Mouse (Mus musculus): ENCODE measurements around the gene Gm20696. TPM values are rescaled to one million over a fixed set of nuclear protein-coding genes. Genes with fewer than 3 reads are reported as not detected.

The Gm20696 gene
- total RNA-seq, 2 experiments from 2014 or later, result 11.2 to 15.9 TPM

- no peak for DNase-seq
- intact Hi-C loops (cut with DNase I), result no loop called here
Measured at GRCm38 (mm10) chr6:99409602-99410001, 257.0 kb downstream of the Gm20696 start.

DNA sequence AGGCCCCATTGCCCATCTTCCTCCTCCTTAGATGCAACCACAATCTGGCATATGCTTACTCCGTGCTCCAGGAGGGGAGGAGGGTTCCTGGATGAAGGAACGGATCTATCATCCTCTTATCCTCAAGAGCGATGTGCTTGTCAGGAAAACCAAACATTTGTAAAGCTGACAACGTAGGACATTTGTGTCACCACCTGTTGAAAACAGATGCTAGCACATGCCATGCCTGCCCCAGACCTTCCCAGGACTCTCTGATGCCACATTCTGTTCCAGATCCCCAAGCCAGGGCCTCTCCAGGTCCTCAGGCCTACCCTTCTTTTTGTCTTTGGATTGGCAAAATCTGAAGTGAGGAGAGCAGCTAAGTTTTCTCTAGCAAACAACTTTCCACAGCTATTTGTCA, 257.7 kb downstream of the Gm20696 start:
- intact Hi-C loops (cut with DNase I), result no loop called here
- no peak for DNase-seq

DNA sequence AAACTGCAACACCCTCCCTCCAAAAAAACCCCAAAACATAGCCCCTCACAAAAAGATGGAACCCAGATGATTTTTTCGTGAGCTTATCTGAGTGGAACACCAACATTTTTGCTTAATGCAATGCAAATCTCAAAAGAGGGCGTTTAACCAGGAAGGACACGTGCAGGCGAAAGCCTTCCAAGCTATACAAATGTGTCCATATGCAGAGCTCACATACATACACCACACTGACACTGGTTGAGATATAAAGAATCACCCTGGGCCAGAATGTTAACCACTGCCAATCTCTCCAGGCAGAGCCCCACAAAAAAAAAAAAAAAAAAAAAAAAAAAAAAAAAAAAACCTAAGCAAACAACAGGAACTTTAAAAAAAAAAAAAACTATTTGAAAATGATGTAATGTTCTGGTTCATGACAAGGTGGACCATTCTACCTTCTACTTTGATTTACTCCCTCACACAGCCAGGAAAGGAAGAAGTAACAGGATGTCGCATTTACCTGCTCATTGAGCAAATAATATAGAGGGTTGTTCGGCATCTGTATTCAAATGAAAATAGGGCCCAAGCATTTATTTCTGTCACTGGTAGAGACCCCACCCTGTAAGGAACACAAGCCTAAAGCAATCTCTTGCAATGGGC, 262.7 kb downstream of the Gm20696 start:
- intact Hi-C loops (cut with DNase I), result no loop called here
- DNase-seq, result no peak

GRCm38 (mm10) chr6:99402941-99403340, 263.7 kb downstream of the Gm20696 start:
- intact Hi-C loops (cut with DNase I), result no loop called here
- DNase-seq, result no peak

DNA sequence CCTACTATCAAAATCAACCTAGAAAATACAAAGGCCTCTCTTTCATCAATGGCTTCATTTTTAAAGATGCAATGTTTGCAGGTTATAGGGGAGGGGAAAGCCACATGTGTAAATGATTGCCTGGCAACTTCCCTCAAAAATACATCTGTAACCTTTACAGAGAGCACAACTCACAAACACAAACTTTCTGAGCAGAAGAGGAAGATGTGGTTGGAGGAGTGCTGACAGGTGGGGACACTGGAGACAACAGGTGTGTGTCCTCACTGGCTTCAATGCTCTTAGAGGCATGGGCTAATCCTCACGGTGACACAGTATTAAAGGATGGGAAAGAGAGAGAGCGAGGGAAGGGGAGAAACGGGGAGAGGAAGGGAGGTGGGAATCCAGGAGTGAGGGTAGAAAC, 264.2 kb downstream of the Gm20696 start:
- DNase-seq, result no peak
- intact Hi-C loops (cut with DNase I), result no loop called here

DNA sequence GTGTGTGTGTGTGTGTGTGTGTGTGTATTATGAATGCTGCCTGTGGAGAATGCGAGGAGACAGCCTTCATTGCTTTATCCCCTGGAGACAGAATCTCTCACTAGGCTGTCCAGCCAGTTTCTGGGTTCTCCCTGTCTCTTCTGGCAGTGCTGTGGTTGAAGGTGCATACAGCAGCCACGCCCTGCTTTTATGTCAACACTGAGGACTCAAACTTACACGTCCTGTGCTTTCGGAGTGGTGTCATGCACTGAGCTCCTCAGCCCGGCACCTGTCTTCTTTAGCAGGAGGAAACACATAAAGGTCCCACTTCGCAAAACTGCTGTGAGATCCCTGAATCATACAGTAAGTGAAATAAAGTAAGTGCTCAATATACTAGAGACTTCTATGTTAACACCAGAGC, 264.8 kb downstream of the Gm20696 start:
- intact Hi-C loops (cut with DNase I), result no loop called here
- no peak for DNase-seq

- intact Hi-C loops (cut with DNase I), result no loop called here
- DNase-seq, result no peak
Measured at GRCm38 (mm10) chr6:99401211-99401610, 265.4 kb downstream of the Gm20696 start.

DNA sequence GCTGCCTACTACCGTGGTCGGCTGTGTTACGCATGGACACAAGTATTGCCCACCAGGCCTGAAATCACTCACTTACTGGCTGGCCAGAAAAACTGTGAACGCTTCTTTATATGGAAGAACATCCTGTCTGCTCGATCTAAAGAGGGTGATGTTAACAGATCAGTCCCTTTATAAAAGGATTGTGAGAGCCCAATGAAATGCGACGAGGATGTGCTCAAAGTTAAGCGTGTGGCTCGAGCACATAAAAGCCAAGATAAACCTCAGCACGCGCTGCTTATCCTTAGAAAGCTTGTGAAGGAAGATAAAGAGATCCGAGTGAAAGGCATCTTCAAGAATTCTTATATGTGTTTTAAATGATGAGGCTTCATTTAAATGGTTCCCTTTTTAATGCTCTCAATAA, 270.9 kb downstream of the Gm20696 start:
- intact Hi-C loops (cut with DNase I), result no loop called here
- DNase-seq, result no peak

- intact Hi-C loops (cut with DNase I), result no loop called here
- no peak for DNase-seq
Measured at GRCm38 (mm10) chr6:99394801-99395200, 271.8 kb downstream of the Gm20696 start.

GRCm38 (mm10) chr6:99392484-99392883, 274.1 kb downstream of the Gm20696 start:
- no peak for DNase-seq
- intact Hi-C loops (cut with DNase I), result no loop called here

GRCm38 (mm10) chr6:99388741-99389675, 277.6 kb downstream of the Gm20696 start:
- DNase-seq, result no peak
- intact Hi-C loops (cut with DNase I), result no loop called here

DNA sequence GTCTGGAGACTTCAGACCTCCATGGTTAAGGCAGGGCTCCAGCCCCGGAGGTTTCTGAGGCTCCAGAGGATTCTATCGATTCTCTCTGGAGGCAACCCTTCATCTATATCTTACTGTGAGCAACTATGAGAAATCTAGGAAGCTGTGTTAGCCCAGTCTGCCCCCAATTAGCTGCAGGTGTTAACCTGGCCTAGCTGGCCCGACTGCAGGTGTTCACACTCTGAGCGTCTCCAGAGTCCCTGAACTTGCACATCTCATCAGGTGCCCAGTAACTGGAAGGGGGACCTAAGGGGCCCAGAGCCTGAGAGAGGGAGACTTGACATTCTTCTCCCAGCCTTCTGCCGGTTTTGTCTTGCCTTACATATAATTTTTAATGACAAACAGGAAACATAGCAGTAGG, 278.6 kb downstream of the Gm20696 start:
- intact Hi-C loops (cut with DNase I), result no loop called here

DNA sequence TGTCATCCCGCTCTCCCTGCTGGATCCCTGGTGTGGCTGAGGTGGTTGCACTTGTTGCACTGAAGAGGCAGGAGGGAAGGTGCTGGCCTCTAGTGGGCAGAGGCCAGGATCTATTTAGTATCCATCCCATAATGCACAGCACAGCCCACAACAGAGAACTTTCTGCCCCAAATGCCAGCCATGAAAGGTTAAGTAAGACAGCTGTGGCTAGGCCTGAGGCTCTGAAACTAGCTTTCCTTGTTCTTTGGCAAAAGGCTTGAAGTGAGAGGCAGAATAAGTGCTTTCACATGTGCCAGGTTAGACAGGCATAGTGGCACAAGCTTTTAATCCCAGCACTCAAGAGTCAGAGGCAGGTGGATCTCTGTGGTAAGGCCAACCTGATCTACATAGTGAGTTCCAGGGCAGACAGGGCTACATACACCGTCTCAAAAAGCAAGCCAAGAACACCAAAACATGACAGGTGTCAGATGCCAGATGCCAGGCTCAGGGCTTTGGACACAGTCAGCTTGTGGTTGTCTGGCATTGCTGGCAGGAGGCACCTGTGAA, 281.5 kb downstream of the Gm20696 start:
- intact Hi-C loops (cut with DNase I), result no loop called here
- no peak for DNase-seq

More for the DNA sequence above, 278.6 kb downstream of the Gm20696 start:
- no peak for DNase-seq

DNA sequence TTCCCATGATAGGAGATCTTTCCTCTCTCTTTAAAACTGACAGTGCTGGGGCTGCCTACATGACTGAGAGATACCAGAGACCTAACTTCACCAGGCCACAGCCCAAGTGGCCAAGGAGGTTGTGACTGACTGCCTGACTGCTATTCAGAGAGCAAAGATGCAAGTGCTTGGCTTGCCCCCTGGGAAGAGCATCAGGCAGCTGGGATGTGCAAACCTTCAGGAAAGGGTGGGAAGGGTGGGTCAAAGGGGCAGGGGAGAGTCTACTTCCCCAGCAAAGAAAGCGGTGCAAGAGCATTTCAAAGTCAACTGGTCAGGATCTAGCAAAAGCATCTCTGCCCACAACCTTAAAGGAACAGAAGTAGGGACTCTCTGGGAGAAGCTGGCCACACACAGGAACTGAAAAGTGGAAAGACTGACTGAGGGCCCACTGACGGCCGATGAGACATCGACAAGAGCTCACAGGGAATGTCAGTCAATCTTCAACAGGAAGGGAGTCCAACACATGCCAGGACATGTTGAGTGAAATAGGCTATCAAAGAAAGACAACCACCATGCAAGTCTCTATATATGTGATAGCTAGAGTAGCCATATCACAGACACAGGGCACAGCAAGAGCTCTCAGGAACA, 282.6 kb downstream of the Gm20696 start:
- DNase-seq, result no peak
- intact Hi-C loops (cut with DNase I), result no loop called here

DNA sequence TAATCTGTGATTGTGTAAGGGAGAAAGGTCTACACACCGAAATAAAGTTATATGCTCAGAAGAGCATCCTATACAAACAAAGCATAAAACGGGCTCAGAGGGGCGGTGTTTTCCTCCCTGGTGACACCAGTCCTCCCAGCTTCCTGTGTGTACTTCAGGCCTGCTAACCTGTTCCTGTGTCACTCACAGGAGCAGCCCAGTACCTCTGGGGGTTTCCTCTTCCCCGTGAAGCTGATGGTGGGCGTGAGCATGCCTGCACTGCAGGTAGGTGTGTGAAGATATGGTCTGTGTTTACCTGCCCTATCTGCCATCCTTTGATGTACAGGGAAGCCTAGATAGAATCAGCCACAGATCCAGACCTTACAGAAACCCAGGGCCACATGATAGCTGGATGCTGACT, 286.5 kb downstream of the Gm20696 start:
- intact Hi-C loops (cut with DNase I), result no loop called here
- no peak for DNase-seq

DNA sequence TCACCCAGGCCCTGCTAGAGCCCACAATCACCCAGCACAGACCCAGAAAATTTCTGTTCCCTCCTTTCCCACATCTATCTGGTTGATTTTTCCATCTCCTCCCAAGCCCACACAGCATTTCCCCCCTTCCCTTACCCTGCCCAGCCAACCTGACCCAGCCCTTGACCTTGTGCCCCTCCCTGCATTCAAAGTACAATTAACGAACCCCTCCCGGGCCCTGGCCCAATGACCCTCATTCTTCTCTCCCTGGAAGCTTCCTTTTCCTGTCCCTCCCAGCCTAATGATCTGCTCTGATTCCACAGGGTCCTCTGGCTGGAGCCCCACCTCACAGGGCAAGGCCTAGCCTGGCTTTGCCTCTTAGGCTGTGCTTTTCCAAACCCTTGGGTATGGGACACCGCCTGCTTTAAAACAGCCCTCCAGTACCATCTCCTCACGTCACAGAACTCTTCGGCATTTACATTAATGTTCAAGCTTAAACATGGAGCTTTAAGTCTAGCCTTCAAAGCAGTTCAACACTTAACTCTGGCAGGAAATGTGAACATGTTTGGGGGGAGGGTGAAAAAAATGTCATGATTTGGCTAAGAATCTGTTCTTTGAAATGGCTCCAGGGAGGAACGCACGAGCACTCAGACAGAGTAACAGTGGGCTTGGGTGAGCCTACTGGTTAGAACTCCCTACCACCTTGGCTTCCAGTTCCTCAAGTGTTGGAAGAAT, 287.4 kb downstream of the Gm20696 start:
- intact Hi-C loops (cut with DNase I), result no loop called here
- DNase-seq, result no peak

DNA sequence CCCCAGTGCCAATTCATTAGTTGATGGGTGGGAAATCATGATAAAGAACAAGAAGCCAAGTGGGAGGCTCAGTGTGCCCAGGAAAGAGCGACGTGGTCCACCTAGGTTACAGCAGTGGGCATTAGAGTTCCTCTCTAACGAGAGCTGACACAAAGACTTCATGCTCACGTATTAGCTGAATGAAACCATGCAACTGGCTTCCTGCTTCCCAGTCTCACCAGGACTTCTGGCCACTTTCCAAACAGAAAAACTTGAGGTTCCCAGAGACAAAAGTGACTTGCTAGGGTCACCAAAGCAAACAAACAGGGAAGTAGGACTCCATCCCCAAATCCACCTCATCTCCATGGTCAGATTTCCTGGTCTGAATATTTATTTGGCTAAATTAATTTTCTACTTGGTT, 288.9 kb downstream of the Gm20696 start:
- DNase-seq, result peak; percentile 21
- intact Hi-C loops (cut with DNase I), result no loop called here

- intact Hi-C loops (cut with DNase I), result no loop called here
- peak; percentile 21 for DNase-seq
Measured at GRCm38 (mm10) chr6:99377131-99377530, 289.5 kb downstream of the Gm20696 start.

- intact Hi-C loops (cut with DNase I), result no loop called here
- no peak for DNase-seq
Measured at GRCm38 (mm10) chr6:99376721-99377120, 289.9 kb downstream of the Gm20696 start.

DNA sequence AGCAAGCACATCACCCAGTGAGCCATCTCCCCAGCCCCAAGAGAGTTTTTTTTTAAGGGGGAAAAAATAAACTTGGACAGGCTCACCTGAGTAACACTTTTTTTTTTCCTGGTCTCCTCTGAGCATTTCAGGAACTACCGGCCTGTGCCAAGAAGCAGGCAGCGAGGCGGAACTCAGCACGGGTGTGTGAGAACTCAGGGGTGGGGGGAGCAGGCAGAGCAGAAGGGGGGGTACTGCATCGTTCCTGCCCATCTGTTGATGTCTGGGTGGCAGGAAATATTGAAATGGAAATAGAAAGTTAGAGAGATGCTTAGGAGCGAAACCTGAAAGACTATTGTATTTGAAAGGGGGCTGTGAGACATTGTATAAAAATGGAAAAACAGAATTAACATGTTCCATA, 290.7 kb downstream of the Gm20696 start:
- DNase-seq, result peak; percentile 28
- intact Hi-C loops (cut with DNase I), result no loop called here

GRCm38 (mm10) chr6:99375376-99375775, 291.2 kb downstream of the Gm20696 start:
- intact Hi-C loops (cut with DNase I), result no loop called here
- DNase-seq, result no peak
